Comparison of ENCODE assay signal across 8 mouse cellular contexts in the genomic region with DNA sequence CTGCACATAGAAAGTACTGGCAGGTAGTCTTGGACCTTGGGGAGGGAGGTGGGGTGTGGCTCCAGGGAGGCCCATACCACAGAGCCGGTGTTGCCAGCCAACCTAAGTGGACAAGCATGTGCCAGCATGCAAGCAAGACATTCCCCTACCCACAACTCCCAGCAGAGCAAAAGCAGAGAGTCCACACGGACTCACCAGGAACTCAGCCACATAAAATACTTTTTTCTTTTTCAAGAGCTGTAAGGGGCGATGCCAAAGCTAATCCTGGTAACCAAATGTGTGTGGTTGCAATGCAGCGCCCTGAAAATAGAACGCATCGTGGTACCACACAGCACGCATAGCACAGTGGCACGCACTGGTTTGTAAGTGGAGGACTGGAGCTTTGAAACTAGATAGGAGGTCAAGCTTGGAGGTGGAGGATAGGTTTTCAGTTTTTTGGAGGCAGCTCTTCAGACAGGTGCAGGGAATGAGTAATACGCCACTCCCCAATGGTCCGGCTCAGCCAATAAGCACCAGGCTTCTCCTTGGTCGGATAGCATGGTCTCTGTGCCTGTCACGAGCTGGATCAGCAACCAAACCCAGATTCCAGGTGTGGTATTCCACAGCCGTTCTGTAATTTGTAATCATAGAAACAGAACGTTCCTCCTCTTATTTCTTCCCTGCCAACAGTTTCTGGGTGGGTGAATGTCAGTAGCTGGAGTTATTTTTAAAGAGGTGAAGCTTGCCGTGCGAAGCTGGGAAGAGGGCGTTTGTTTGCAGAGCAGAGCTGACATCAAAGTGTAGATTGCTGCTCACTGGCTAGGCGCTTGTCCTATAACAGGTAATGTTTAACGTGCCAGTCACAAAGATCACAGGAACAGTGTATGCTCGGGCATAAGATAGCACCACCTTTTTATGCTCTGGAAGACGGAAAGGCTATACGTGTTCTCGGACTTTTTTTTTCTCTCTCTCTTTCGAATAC.
DNase-seq lines count a peak whose midpoint lies in the region; TF ChIP-seq lines count a peak whose summit lies in the region.
"Had no signal": no experiment of that assay in that cellular context is flagged by ENCODE, and none has a peak within 500 bp of the region (broad histone marks: within the 10 kb centered on the region; RNA-seq: fewer than 3 reads in every experiment).

No protein-coding gene starts in this region.

- TF ChIP-seq POLR2A in olfactory bulb, adult 2 months (IDR thresholded peaks at IDR 0.05; ENCODE audit: insufficient read depth, low read depth, low read length), result no peak
- no peak for TF ChIP-seq POLR2A in cerebellum, adult 2 months (IDR thresholded peaks at IDR 0.05; ENCODE audit: borderline replicate concordance, insufficient read depth, low read length)

- H3K4me3 ChIP-seq in olfactory bulb, adult 2 months (ENCODE audit: insufficient read depth, low read depth, low read length), result peak overlapping the region; percentile 38
- no peak overlapping the region for H3K4me3 ChIP-seq in cerebellum, adult 2 months (replicated peaks; ENCODE audit: insufficient read depth, low read depth, low read length)
- H3K4me3 ChIP-seq: midbrain, embryonic 12.5 days had no signal

- peaks cover 6% of the 10 kb centered on the region for H3K4me1 ChIP-seq in olfactory bulb, adult 2 months (ENCODE audit: control insufficient read depth, insufficient read depth, low read length)
- no peaks in the 10 kb centered on the region for H3K4me1 ChIP-seq in cerebellum, adult 2 months (ENCODE audit: control insufficient read depth, insufficient read depth, low read length)
- H3K4me1 ChIP-seq: midbrain, embryonic 12.5 days had no signal

- H3K27me3 ChIP-seq in cerebellum, adult 2 months (ENCODE audit: control insufficient read depth, insufficient read depth, low read length), result no peaks in the 10 kb centered on the region
- H3K27me3 ChIP-seq: midbrain, embryonic 12.5 days had no signal

- TF ChIP-seq CTCF in olfactory bulb, adult 2 months (IDR thresholded peaks at IDR 0.05; ENCODE audit: insufficient read depth, low read depth, low read length), result no peak
- TF ChIP-seq CTCF in cerebellum, adult 2 months (IDR thresholded peaks at IDR 0.05; ENCODE audit: borderline replicate concordance, insufficient read depth, low read depth, low read length), result no peak

- WGBS in olfactory bulb, adult 2 months, result 32% methylated on average over 24 of the region's 24 CpGs
- 67% methylated on average over 24 of the region's 24 CpGs for WGBS in cerebellum, adult 2 months

- peak overlapping the region; percentile 40; the same call in 1 of the 2 replicates for H3K27ac ChIP-seq in olfactory bulb, adult 2 months (ENCODE audit: insufficient read depth, low read depth, low read length)
- H3K27ac ChIP-seq in cerebellum, adult 2 months (ENCODE audit: insufficient read depth, low read length), result no peak overlapping the region
- H3K27ac ChIP-seq: midbrain, embryonic 12.5 days had no signal

- intact Hi-C loops in left cerebral cortex, postnatal 14 days (cut with DNase I), result loop anchor here (5.0 kb wide), 1 partner anchor 87 kb away; no protein-coding TSS in a partner anchor

- peak; percentile 36 for DNase-seq in R1 (ENCODE audit: low read depth, low spot score)
- peak; percentile 44 to 51 for DNase-seq in frontal cortex, postnatal 14 days (ENCODE audit: low spot score in 2 of 2)
- peak; percentile 70 for DNase-seq in kidney, adult 18-20 months
- peak; percentile 69 to 92 for DNase-seq in left cerebral cortex, postnatal 14 days (ENCODE audit: low spot score in 2 of 2)
- DNase-seq in spleen, postnatal 4 days (ENCODE audit: low spot score in 2 of 2), result no peak
- no peak for DNase-seq in cerebellum, adult 2 months

Comparison
In these comparisons a context has a peak if more than half of its experiments do, and no peak if none do; other contexts are left out.
1. DNase-seq: peak in R1 (single experiment), frontal cortex, postnatal 14 days (2 of 2), kidney, adult 18-20 months (single experiment) and left cerebral cortex, postnatal 14 days (2 of 2); none in spleen, postnatal 4 days (0 of 2) and cerebellum, adult 2 months (0 of 2).